Mouse (Mus musculus): ENCODE results near the gene Insl3. TPM values are rescaled to one million over a fixed set of nuclear protein-coding genes. Genes with fewer than 3 reads are reported as not detected.

The Insl3 gene
- total and polyA plus RNA-seq, 3 experiments, result 0.54 to 4.4 TPM; not detected in 1

DNA sequence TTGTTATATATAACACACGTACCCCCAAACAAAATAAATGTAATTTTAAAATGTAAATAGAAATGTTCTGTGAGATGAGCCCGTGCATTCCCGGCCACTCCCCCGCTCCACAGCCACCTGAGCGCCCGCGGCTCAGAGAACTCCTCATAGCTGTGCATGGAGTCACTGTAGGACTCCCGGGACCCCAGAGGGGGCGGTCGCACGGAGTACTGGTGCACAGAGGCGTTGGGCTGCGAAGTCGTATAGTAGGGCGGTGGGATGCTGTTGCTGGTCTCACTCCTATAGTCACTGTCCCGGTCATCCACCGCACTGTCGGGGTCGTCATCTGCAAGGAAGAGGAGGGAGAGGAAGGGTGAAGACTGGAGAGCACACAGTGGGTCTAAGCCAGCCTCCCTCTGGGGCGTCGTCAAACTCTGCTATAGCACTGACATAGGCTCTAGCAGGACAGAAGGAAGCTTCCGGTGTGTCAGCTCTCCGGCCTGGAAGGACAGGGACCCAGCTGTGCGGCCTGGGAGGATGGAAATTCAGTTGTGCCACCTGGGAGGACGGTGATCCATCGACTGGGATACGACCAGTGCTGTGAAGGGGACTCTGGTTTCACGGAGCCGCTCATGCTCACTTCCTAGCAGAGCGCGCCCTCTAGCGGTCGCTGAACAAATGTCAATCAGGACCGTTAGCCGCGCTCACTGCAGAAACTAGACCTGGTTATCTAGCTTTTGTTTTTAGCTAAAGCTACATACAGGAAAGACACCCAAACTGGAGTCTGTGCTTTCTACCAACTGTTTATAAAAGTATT is 28.5 kb upstream of the Insl3 start:
- Histone ChIP-seq H3K27ac (ENCODE audit: control insufficient read depth, low read depth, low read length) (no peak overlapping the region), H3K27me3 (ENCODE audit: control insufficient read depth in 1 of 2, insufficient read depth in 2 of 2, low read length in 2 of 2) (no peaks in the 10 kb centered on the region; a peak in 1 of 4 replicates), H3K79me2 (ENCODE audit: control insufficient read depth, insufficient read depth, low read length, poor library complexity) (no peaks in the 10 kb centered on the region), H3K36me3 (ENCODE audit: control insufficient read depth in 1 of 2, insufficient read depth in 2 of 2, low read length in 2 of 2) (no peaks in the 10 kb centered on the region), H3K9me3 (replicated peaks; ENCODE audit: insufficient read depth, low read length) (no peaks in the 10 kb centered on the region), H3K4me3 (ENCODE audit: control insufficient read depth in 1 of 2, insufficient read depth in 1 of 2, low read depth in 2 of 2, low read length in 2 of 2) (no peak overlapping the region), H3K4me1 (ENCODE audit: control insufficient read depth in 1 of 2, insufficient read depth in 2 of 2, low read length in 2 of 2) (no peaks in the 10 kb centered on the region), H3K9ac (ENCODE audit: control insufficient read depth, low read depth, low read length, poor library complexity, severe bottlenecking) (no peak overlapping the region)
- peak; percentile 92 for DNase-seq (ENCODE audit: low read depth, low spot score)
- TF ChIP-seq HCFC1 (IDR thresholded peaks at IDR 0.05; ENCODE audit: low read depth, low read length), result peak; percentile 43; the same call in 1 of the 2 replicates
- TF ChIP-seq CTCF (IDR thresholded peaks at IDR 0.05 in 2 of 3, conservative IDR thresholded peaks at IDR 0.05 in 1 of 3; ENCODE audit: control insufficient read depth in 1 of 3, insufficient read depth in 1 of 3, low read depth in 2 of 3, low read length in 3 of 3, poor library complexity in 1 of 3, severe bottlenecking in 1 of 3), result peak in 2 of 3 experiments; percentile 88 to 97
- TF ChIP-seq ZC3H11A (IDR thresholded peaks at IDR 0.05; ENCODE audit: low read depth, low read length), result peak; percentile 80
- TF ChIP-seq ELF1 (IDR thresholded peaks at IDR 0.05; ENCODE audit: low read depth, low read length), result peak; percentile 37; the same call in 1 of the 2 replicates
- TF ChIP-seq SMC3 (IDR thresholded peaks at IDR 0.05; ENCODE audit: low read depth, low read length), result peak; percentile 92
- TF ChIP-seq SIN3A (IDR thresholded peaks at IDR 0.05; ENCODE audit: low read length), result peak; percentile 67
- no peak for TF ChIP-seq MAX (IDR thresholded peaks at IDR 0.05; ENCODE audit: low read length)
- TF ChIP-seq ZKSCAN1 (IDR thresholded peaks at IDR 0.05; ENCODE audit: low read depth, low read length), result peak; percentile 94
- TF ChIP-seq RAD21 (IDR thresholded peaks at IDR 0.05; ENCODE audit: low read depth, low read length), result peak; percentile 96
- no peak for TF ChIP-seq ZMIZ1 (IDR thresholded peaks at IDR 0.05; ENCODE audit: low read depth, low read length)
- TF ChIP-seq MXI1 (IDR thresholded peaks at IDR 0.05; ENCODE audit: low read depth, low read length), result peak; percentile 44; the same call in 1 of the 2 replicates

- Histone ChIP-seq H3K27ac (ENCODE audit: control insufficient read depth, low read depth, low read length) (no peak overlapping the region), H3K9me3 (replicated peaks; ENCODE audit: insufficient read depth, low read length) (no peaks in the 10 kb centered on the region), H3K27me3 (ENCODE audit: control insufficient read depth in 1 of 2, insufficient read depth in 2 of 2, low read length in 2 of 2) (no peaks in the 10 kb centered on the region), H3K79me2 (ENCODE audit: control insufficient read depth, insufficient read depth, low read length, poor library complexity) (no peaks in the 10 kb centered on the region), H3K9ac (ENCODE audit: control insufficient read depth, low read depth, low read length, poor library complexity, severe bottlenecking) (no peak overlapping the region), H3K4me3 (ENCODE audit: control insufficient read depth in 1 of 2, insufficient read depth in 1 of 2, low read depth in 2 of 2, low read length in 2 of 2) (peak overlapping the region; percentile 44 to 59; a peak in 3 of 4 replicates), H3K4me1 (ENCODE audit: control insufficient read depth in 1 of 2, insufficient read depth in 2 of 2, low read length in 2 of 2) (peaks cover 0 to 20% of the 10 kb centered on the region in 2 experiments; a peak in 3 of 4 replicates), H3K36me3 (ENCODE audit: control insufficient read depth in 1 of 2, insufficient read depth in 2 of 2, low read length in 2 of 2) (no peaks in the 10 kb centered on the region)
- peak; percentile 88 for DNase-seq (ENCODE audit: low read depth, low spot score)
- TF ChIP-seq POLR2A (IDR thresholded peaks at IDR 0.05; ENCODE audit: control insufficient read depth in 1 of 2, insufficient read depth in 1 of 2, low read depth in 1 of 2, low read length in 2 of 2, poor library complexity in 1 of 2), result no peak
- TF ChIP-seq TCF12 (IDR thresholded peaks at IDR 0.05; ENCODE audit: low read depth, low read length), result 0 out of 2 replicates have a peak, but pooled peaks have one; percentile 25
- TF ChIP-seq SIN3A (IDR thresholded peaks at IDR 0.05; ENCODE audit: low read length), result peak; percentile 38
- TF ChIP-seq MYC (IDR thresholded peaks at IDR 0.05; ENCODE audit: low read depth, low read length), result 0 out of 2 replicates have a peak, but pooled peaks have one; percentile 19
- TF ChIP-seq MXI1 (IDR thresholded peaks at IDR 0.05; ENCODE audit: low read depth, low read length), result peak; percentile 50
- no peak for TF ChIP-seq MEF2A (IDR thresholded peaks at IDR 0.05; ENCODE audit: extremely low read depth, insufficient replicate concordance, low read depth, low read length, poor library complexity, severe bottlenecking)
- TF ChIP-seq ZNF384 (IDR thresholded peaks at IDR 0.05; ENCODE audit: low read depth, low read length), result peak; percentile 63
- no peak for TF ChIP-seq RCOR1 (IDR thresholded peaks at IDR 0.05; ENCODE audit: low read depth, low read length)
- TF ChIP-seq MAFK (IDR thresholded peaks at IDR 0.05; ENCODE audit: borderline replicate concordance, low read depth, low read length), result no peak
- TF ChIP-seq MAZ (IDR thresholded peaks at IDR 0.05; ENCODE audit: low read depth, low read length), result 0 out of 2 replicates have a peak, but pooled peaks have one; percentile 47
- no peak for TF ChIP-seq ZMIZ1 (IDR thresholded peaks at IDR 0.05; ENCODE audit: low read depth, low read length)
Measured at GRCm38 (mm10) chr8:71665331-71666130, 23.5 kb upstream of the Insl3 start.
